Mouse (Mus musculus): ENCODE results near the gene Stt3a. TPM values are rescaled to one million over a fixed set of nuclear protein-coding genes. Genes with fewer than 3 reads are reported as not detected.

Gene Stt3a
- polyA plus RNA-seq (2012; rRNA removed; ENCODE audit: low replicate concordance): 127 and 309 TPM in 2 replicates

DNA sequence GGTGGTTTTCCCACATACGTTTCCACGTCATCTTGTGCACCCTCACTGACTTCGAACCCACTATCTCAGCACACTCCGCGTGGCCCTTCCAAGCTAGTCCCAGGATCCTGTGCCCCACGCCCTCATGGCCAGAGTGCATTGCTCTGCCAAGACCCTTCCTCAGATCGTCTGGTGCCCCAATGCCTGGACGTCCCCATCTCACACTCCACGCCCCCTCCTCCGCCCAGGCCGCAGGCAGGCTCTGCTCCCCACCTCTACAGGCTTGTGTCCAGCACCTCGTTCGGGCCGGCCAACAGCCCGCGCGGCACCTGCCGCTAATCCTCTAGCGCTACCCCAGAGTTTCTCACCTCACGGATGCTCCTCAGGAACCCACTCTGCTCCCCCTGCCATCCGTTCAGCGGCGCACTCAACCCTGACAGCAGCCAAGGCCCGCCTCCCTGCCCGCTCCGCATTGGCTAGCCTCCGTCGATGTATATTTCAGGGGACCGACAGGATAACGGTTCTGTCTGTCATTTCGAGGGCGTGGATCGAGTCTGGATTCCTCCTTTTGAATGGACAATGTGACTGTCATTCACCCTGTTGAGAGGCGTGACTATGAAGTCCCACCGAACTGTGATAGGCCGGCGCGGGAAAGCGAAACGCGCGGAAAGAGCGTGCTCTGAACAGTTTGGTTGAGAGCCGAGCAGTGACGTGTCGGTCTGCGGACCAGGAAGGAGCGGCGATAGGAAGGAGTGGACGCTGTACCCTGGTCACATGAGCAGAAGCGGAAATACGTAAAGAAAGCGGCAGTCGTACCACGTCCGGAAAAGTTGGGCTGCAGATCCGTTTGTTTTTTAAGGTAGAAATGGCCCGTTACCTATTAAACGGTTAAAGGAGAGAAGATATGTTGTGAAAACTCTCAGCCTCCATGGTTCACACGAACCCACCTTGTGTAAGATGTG, at the start of gene Stt3a:
TSS of gene Stt3a (minus strand) at position 477 of the 941 bp plus-strand sequence.

GRCm38 (mm10) chr9:36796781-36797555, 29.5 kb upstream of the Stt3a start, which contains the start of gene Ei24:
TSS of gene Ei24 (minus strand) at chr9:36797393.

DNA sequence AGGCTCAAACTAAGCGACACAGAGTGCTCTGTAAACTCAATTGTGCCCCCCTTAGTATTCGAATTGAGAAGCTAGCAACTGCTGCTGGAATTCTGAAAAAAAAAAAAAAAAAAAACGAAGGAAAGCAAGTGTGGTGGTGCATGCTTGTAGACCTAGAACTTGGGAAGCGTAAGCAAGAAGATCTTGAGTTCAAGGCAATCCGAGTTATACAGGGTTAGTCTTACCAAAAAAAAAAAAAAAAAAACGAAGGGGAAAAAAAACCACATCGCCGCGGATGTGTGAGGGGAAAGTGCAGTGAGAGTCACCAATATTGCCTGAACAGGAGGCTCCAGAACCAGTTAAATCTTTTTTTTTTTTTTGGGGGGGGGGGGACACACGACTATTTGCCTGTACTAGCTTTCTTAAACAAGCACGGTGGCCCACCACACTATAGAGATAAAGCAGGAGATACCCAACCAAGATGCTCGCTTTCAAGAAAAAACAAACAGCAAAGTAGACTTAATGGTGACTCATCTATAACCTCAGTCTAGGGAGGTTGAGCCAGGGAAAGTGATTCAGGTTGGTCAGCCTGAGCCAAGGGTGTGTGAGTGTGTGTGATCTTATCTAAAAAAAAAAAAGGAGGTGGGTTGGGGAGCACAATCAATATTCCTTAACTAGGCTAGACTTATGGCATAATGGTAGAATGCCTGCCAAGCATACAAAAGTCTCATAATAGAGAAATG, 40.3 kb downstream of the Stt3a start, which contains the start of gene Chek1:
TSS of gene Chek1 (minus strand) at position 32 of the 722 bp plus-strand sequence.

GRCm38 (mm10) chr9:36692920-36693319, 74.6 kb downstream of the Stt3a start, which contains the start of gene Acrv1:
TSS of gene Acrv1 (plus strand) at chr9:36693220.

Other genes with a start within 250 kb of the Stt3a start
- gene Gm5615, start 225.7 kb downstream of the Stt3a start, polyA plus RNA-seq (2012; rRNA removed; ENCODE audit: low replicate concordance): not detected in 2 replicates
- gene Gm17689, start 185.0 kb downstream of the Stt3a start, polyA plus RNA-seq (2012; rRNA removed; ENCODE audit: low replicate concordance): not detected in 2 replicates
- gene A630095E13Rik, start 124.3 kb downstream of the Stt3a start, polyA plus RNA-seq (2012; rRNA removed; ENCODE audit: low replicate concordance): not detected in 2 replicates
- not detected in 2 replicates for gene Acrv1, start 74.5 kb downstream of the Stt3a start, polyA plus RNA-seq (2012; rRNA removed; ENCODE audit: low replicate concordance)
- 0.14 and 0.48 TPM in 2 replicates for gene Chek1, start 40.6 kb downstream of the Stt3a start, polyA plus RNA-seq (2012; rRNA removed; ENCODE audit: low replicate concordance)
- 68.5 and 87.7 TPM in 2 replicates for gene Ei24, start 29.7 kb upstream of the Stt3a start, polyA plus RNA-seq (2012; rRNA removed; ENCODE audit: low replicate concordance)
- 1.9 and 2.6 TPM in 2 replicates for gene Fez1, start 54.2 kb upstream of the Stt3a start, polyA plus RNA-seq (2012; rRNA removed; ENCODE audit: low replicate concordance)